Mouse (Mus musculus) testis, postnatal 14 days (tissue): ENCODE results near the gene Homez.

Experiments
- DNase-seq: peaks from one replicate; pipeline ENCODE4 v3.0.0; 2021; ENCODE audit warnings: low spot score

Gene Homez

DNA sequence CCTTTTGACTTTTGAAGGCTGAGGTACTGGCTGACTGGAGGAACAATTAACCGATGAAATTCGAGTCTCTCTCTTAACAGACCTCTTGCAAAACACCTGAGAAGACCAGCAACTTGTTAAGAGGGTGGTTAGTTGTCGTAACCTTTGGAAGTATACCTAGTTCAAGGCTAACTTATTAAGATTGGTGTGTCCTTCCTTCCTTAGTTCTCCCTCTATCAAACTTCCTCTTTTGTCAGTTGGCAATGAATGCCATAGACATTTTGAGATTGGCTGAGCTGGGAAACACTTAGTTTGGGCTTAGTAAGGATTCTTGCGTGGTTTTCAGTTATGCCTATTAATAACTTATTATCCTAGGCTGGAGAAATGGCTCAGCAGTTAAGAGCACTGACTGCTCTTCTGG lies 2.7 kb downstream of the Homez start:
- no peak for DNase-seq

DNA sequence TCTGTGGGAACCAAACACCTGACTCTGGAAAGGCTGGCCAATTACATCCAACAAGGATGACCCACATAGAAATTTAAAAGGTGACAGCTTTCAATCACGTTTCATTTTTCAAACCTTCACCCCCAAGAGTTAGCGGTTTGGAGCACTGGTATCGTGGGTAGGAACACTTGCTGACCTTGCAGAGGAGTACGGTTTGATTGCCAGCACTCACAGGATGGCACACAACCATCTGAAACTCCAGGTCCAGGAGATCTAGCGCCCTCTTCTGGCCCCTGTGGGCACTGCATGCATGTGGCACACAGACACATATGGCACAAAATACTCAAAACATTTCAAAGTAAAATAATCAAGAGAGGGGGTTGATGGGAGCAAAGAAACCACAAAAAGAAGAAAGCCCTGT lies 3.8 kb downstream of the Homez start:
- no peak for DNase-seq

DNA sequence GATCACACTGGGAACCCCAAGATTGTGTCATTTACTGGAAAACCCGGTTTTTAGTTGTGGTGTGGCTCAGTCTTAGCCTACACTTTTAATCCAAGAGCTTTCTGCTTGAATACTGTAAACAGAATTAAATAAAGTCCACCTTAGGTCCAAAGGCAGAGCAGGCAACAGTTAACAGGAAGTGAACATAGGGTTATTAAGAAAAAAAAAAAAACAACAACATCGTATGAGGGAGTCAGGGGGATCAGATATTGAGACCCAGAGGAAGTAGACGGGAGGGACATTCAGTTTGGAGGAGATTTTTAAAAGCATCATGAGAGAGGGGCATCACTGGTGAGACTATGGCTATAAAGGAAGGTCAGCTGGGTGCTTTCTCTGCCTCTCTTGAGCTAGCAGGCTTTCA lies 4.5 kb downstream of the Homez start:
- no peak for DNase-seq

DNA sequence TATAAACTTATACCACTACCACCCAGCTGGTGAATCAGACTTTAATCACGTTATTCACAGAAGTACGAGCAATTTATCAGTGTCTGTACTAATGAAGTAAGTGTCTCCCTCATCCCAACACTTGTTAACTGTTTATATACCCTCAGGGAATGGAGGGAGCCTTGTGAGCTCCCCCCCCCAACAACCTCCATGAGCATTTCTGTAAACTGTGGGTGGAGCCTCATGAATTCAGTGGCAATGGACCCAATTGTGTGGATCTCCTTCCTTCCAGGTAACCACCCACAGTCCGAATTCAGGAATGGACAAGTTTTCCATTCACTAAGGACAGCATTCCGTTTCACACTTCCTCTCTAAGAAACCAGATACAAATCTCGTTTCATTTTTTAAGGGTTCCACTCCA lies 5.1 kb downstream of the Homez start:
- no peak for DNase-seq

DNA sequence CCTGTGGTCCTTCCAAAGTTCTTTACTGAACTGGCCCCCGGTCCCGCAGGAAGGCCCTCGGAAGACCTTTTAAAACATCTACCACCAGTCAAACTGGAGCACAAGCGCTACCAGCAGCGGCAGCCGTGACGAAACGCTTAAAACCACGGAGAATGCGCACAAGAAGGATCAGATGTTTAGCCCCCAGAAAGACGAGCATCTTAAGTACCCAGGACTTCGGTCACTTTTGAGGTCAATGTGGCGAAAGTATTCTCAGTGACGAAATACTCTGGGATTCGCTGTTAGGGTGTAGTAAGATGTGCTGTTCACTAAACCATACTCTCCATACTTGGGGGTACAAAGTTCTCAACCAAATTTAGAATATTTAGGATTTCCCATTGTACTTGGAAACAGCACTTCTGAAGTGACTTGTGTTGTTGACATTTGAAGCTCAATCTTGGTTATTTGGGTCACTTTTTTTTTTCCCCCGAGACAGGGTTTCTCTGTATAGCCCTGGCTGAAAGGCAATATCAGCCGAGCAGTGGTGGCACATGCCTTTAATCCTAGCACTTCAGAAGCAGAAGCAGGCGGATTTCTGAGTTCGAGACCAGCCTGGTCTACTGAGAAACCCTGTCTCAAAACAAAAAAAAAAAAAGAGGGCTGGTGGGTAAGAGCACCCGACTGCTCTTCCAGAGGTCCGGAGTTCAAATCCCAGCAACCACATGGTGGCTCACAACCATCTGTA lies 6.3 kb downstream of the Homez start:
- DNase-seq: no peak

DNA sequence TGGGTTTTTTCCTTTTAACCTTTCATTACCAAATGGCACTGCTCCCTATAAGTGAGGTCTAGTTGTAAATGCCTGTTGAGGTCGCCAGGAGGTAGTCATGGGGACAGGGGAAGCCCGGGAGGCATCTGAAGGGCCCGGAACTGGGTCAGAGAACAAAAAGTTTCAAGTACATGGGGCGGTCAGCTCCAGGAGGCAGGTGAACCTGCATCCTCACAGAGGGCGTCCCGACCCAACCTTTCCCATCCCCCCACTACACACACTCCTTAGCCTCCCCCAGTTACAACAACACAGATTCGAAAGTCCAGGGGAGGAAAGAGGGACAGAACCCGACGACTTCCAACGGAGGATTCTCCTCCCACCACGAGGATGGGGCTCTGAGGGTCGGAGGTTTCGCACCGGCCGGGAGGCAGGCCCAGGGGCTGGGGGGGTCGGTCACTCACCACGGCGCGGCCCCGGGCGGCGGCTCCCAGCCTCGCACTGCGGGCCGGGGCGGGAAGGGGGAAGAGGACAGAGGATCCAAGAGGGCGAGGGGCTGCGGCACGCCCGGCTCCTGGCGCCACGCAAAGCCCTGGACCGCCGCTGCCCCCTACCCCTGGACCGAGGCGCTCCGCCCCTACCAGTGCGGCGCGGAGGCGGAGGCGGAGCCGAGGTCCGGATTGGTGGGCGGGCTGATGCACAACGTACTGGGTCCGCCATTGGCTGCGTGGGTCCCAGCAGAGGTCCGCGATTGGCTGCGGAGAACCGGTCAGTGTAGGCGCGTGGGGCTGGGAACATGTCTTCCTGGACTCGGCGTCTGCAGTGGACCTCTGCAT lies 7.1 kb downstream of the Homez start:
- DNase-seq: peak; percentile 94

DNA sequence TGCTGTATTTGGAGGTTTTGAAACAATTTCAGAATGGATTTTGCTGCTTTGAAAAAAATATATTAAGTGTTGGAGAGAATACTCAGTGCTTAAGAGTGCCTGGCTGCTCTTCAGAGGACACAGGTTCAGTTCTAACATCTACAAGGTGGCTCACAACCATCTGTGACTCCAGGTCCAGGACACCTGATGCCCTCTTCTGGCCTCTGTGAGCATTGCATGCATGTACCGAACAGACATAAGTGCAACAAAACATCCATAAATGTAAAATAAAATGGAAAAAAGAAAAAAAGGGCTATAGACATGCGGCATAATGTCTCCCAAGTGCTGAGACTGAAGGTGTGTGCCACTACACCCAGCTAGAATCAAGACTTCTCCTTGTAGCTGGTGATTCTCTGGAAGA lies 10.2 kb downstream of the Homez start:
- no peak for DNase-seq

DNA sequence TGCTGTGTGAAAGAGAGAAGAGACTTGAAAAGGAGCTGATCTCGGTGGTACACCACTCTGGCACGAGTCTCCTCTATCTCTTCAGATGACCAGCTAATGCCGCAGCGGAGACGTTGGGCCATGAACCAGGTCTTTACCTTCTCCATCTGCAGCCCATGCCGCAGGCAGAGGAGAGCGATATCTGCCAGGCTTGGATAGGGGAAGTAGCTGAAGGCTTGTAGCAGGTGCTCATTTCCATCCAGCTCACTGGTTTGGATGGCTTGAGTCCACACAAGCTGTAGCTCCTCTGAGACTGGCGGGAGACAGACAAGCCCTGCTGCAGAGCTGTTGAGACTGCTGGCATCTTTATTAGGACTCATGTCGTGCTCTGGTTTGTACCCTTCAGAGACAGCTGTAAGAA lies 12.9 kb downstream of the Homez start:
- DNase-seq: no peak

DNA sequence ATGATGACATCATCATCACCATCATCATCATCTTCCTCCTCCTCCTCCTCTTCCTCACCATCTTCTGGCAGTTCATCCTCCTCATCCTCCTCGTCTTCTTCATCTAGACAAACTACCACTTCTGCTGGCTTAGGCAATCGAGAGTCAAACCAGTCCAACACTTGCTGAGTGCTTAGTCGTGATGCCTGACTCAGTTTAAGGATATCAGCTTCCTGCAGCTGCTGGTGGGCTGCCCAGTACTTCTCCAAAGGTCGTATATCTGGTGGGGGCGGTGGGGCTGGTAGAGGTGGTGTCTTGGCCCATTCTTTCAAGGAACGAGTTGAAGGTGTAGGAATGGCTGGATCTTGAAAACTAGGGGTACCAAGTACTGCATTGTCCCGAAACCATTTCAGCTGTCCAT lies 14.1 kb downstream of the Homez start:
- no peak for DNase-seq

DNA sequence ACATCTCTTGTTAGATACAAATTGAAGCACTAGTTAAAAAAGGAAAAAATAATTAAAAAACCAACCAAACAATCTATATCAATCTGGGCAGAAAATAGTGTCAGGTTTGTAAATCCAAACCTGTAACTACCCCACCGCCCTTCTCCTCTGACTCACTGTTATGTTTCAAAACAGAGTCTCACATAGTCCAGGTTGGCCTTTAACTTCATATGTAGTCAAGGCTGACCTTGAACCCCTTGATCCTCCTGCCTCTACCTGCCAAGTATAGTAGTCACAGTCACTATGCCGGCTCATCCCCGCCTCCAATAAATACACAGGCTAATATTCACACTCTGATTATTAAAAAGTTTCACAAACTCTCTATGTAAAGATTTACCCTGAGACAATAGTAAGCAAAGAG lies 15.0 kb downstream of the Homez start:
- DNase-seq: no peak

DNA sequence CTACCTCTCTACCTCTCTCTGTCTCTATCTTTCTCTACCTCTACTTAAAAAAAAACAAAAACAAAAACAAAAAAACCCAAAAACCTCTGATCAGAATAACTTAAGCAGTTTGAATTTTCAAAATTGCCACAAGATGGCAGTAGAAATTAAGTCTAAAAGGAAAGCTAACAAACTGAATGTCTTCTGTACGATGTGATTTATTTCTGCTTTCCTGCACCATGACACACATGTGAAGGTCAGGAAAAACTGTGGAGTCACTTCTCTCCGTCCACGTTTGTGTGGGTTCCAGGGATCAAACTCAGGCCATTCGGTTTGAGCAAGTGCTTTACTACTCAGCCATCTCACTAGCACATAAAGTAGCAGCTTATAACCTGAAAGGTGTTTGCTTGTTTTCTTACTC lies 27.3 kb downstream of the Homez start:
- DNase-seq: no peak

DNA sequence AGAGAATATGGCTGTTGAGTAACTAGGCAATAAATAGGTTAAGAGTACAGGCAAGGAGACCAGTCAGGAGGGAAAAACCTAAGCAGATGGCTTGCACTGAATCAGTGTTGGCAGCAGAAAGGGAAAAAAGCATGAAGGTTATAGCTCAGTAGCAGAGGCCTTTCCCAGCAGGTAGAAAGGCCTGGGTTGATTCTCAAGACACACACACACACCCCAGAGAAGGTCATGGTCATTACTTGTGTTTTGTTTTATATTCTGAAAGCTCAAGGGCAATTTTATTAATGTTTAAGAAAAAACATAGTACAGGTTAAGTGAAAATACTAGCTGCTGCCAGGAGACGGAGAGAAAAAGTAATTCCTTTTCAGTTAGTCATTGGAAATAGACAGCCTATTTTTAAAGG lies 47.0 kb downstream of the Homez start:
- DNase-seq: no peak

DNA sequence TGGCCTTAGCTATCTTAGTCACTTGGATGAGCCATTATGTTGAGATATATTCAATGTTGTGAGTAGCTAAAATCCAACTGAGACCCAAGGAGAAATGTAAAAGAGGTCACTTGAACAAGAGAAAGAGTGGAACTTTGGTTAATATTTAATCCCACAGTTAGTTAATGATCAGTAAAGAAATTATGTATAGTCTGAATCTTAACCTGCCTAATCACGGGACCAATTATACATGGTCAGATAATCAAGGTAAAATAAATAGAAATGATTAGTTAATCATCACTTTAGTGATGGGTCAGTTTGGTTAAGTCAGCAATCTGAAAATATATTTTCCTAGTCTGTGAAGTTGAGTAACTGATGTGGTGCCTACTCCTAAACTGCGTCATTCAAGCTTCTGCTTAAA lies 48.5 kb downstream of the Homez start:
- DNase-seq: no peak

DNA sequence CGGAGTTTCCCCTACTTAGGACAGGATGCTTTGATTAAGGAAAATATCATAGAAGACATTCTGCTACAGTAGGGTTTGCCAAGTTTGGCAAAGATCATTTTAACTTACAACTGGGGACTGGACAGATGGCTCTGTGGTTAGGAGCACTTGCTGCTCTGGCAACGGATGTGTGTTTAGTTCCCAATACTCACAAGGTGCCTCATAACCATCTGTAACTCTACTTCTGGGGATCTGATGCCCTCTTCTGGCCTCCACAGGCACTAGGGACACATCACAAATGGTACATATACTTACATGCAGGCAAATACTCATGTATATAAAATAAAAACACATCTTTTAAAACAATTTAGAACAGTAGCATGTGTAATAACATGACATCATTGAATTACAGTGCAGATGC lies 53.0 kb downstream of the Homez start:
- DNase-seq: no peak

DNA sequence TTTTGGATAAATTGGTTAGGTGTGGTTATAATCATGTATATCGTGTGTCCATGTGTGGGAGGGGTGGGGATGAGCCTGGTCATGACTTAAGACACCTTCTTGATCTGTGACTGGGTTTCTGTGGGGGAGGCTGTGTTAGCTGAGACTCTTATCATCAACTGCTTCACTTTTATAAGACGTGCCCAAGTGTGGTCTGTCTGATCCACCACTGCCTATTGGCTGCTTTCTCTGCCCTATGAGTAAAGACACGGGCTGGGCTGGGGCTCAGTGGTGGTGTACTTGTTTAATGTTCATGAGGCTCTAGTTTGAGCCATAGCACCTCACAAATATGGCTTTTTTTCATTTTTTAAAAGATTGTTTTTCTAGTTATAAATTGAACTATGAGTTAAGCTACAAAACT lies 55.0 kb downstream of the Homez start:
- DNase-seq: no peak

DNA sequence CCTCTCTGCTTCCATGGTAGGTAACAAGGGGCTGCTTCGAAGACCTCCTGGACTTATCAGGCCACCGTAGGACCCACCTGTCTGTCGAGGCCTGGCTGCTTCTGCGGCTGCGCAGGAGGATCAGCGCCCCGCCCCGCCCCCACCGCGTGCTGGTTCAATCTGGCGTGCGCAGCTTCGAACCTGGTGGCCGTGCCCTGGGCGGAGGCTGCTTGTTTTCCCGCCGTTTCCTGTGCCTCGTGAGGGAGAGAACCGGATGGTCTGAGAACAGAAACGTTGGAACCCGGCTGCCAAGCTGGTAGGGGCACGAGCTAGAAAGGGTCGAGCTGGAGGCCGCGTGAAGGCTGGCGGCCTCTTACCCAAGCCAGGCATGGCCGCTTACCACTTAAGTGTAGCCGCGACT lies 56.8 kb downstream of the Homez start, which contains the start of gene Rnf212b:
Gene Rnf212b (plus strand): TSS at position 151 of the 400 bp plus-strand sequence.
- peak; percentile 94 for DNase-seq

DNA sequence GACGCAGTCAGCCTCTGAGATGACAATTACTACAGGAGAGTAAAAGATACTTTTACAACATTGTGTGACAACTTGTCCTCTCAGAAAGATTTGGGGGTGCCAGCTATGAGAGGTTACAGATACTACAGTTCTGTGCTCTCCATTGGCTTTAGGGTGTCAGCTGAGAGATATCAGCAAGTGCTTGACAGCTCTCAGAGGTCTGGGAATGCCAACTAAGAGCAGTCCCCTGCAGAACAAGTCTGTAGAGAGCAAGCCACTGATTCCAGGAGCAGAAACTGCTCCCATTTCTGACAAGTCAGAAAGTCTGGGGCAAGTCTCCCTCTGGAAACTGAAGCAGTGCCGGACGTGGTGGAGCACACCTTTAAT lies 61.1 kb downstream of the Homez start:
- DNase-seq: no peak

DNA sequence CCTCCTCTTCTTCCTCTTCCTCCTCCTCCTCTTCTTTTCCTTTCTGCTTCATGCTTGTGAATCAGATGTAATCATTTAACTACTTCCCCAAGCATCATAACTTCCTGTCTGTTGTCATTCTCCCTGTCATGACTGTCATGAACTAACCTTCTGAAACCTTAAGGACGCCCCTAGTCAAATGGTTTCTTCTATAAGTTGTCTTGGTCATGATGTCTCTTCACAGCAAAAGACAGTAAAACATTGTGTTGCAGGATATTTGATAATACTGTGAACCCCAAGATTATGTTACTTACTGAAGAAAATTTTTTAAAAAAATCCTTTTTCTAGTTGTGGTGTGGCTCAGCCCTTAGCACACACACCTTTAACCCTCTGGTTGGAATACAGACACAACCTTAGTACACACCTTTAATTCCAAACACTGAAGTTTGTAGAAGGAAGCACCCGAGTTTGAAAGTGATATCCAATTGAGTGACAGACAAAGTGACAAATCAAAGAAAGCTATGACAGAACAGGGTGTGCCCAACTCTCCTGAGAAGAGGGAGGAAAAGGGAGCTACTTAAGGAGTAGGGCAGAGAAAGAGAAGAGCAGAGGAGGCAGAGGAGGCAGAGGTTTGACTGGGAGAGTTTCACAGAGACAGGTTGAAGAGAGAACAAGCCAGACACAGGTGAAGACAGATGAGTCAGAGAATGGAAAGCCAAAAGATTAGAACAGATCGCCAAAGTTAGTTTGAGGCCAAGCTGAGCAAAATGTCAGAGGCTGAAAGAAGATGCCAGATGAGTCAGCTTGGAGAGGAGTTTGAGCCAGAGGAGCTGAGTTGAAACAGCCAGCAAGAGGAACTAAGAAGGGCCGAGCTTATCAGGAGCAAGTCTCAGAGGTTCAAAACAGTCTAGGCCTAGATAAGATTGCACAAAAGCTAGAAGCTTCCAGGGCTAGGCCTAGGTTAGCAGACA lies 61.8 kb downstream of the Homez start:
- no peak for DNase-seq

DNA sequence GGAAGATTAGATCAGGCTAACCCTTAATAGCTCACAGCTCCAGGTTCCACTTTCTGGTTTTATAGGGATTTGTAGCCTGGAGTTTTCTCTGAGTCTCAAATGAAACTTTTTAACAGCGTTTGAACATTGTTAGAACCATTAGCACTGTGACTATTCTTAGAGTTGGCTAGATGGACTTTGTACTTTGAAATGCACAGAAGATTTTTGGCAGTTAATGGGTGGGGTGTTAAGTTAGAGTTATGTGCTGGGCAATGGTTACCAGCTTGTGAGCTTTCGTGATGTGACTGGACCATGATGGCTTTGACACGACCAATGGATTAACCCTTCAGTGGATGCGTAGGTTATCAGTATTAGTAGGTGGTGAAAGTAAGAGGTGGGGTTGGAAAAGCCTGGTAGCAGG lies 64.6 kb downstream of the Homez start:
- no peak for DNase-seq
